Mouse (Mus musculus) left cerebral cortex, postnatal 4 days (tissue): ENCODE measurements around the gene Nova2. TPM values are rescaled to one million over a fixed set of nuclear protein-coding genes. Genes with fewer than 3 reads are reported as not detected.

Experiments used
- DNase-seq: peaks from one replicate; pipeline ENCODE4 v3.0.0-alpha.2; 2022
- intact Hi-C: fragments of 180-260 bp; cut with DNase I; formaldehyde crosslinking; loops from one replicate; pipeline ENCODE4 v1.15.1; 2025
- total RNA-seq, 2 experiments: library from RNA; stranded (reverse); gene quantifications; 2 replicates each; pipeline ENCODE4 v1.2.3; 2021

Gene Nova2
- total RNA-seq, 2 experiments from 2014 or later = 152 to 154 TPM

DNA sequence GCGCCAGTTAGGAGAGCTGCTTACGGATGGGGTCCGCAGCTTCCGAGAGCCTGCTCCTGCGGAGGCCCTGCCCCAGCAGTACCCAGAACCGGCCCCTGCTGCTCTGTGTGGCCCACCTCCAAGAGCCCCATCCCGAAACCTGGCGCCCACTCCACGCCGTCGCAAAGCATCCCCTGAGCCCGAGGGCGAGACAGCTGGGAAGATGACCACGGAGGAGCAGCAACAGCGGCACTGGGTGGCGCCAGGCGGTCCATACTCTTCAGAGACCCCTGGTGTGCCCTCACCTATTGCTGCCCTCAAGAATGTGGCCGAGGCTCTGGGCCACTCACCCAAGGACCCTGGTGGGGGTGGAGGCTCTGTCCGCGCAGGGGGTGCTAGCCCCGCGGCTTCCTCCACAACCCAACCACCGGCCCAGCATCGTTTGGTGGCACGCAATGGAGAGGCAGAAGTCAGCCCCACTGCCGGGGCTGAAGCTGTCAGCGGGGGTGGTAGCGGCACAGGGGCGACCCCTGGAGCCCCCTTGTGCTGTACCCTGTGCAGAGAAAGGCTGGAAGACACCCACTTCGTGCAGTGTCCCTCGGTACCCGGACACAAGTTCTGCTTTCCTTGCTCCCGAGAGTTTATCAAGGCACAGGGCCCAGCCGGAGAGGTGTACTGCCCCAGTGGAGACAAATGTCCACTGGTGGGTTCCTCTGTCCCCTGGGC, 79.9 kb downstream of the Nova2 start:
- intact Hi-C loops = loop anchor here (10.0 kb wide), 1 partner anchor 111 kb away; no protein-coding TSS in a partner anchor
- no peak for DNase-seq

DNA sequence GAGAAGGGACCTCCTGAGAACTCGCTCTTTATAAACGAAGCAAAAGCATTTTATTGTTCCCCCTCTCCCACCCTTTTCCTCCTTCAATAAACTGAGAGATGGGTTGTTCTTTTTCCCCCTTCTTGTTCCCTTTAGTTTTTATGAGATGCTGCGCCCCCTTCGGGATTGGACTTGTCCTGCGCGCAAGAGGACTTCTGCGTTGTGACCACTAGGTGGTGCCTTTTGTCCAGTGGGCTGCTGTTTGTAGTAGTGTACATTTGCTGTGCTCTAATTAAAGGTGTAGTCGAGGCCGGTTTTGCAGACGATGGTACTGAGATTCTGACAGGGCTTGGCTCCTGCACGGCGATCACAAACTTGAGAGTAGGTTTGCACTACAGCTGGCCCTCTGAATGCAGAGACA, 80.8 kb downstream of the Nova2 start:
- DNase-seq = peak; percentile 89
- intact Hi-C loops = loop anchor here (10.0 kb wide), 1 partner anchor 112 kb away; no protein-coding TSS in a partner anchor

GRCm38 (mm10) chr7:19007026-19007977, 81.6 kb downstream of the Nova2 start:
- DNase-seq = no peak
- intact Hi-C loops = loop anchor here (10.0 kb wide), 1 partner anchor 113 kb away; no protein-coding TSS in a partner anchor

- DNase-seq = no peak
- intact Hi-C loops = no loop called here
These were observed 84.9 kb downstream of the Nova2 start for GRCm38 (mm10) chr7:19010581-19010980.

DNA sequence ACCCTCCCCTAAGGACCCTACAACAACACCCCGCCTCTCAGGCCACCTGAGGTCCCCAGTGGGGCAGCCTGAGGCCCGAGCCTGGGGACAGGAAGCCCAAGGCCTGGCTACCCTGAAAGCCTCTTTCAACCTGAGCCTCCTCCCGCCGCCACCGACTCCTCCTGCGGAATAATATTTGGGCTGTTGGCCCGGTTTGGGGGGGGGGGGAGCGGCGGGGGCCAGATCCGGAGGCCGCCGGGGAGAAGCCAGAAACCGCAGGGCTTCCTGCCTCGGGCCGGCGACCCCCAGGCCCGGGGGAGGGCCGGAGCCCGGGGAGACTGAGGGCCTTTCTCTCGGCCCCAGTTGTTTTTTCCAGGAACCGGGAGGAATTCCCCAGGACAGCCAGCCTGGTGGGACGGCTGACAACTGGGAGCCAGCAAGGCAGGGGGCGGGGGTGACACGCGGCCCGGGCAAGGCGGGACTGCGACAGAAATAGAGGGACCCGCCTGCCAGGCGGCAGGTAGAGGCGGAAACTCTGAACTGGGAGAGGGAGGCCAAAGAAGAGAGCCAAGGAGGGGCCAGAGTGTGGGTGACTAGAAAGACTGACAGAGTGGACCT, 86.4 kb downstream of the Nova2 start:
- intact Hi-C loops = no loop called here
- DNase-seq = no peak

DNA sequence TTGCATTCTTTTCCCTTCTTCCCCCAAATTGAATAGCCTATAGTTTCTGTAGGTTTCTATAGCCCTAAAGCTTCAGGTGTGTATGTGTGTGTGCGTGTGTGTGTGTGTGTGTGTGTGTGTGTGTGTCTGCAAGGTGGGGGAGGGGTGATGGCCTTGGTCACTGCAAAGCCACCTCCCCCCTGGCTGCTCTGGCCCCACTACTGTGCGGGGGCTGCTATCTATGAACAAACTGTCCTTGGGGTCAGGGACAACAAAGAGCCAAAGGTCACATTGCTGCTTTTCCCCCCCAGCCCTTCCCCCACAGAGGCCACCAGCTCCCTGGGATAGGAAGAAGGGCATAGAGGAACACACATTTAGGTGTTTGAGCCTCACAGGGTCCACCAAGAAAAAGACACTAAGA, 87.2 kb downstream of the Nova2 start:
- intact Hi-C loops = no loop called here
- no peak for DNase-seq

- DNase-seq = no peak
- intact Hi-C loops = no loop called here
These were observed 88.8 kb downstream of the Nova2 start for GRCm38 (mm10) chr7:19014452-19014851.

Other genes starting within 250 kb of the Nova2 start
- gene Psg20, start 239.7 kb upstream of the Nova2 start, total RNA-seq = not detected
- gene Psg22, start 207.8 kb upstream of the Nova2 start, total RNA-seq = not detected
- not detected for gene Psg19, start 127.4 kb upstream of the Nova2 start, total RNA-seq
- not detected for gene Psg17, start 104.3 kb upstream of the Nova2 start, total RNA-seq
- gene Mill2, start 85.9 kb upstream of the Nova2 start, total RNA-seq = 1 to 10 TPM in 1 of 2 experiments, under 1 TPM in 1; 0.90 to 1.5 TPM
- 10 to 100 TPM; 16.1 to 16.8 TPM for gene Pglyrp1, start 54.6 kb upstream of the Nova2 start, total RNA-seq
- 10 to 100 TPM; 16.0 to 23.3 TPM for gene Ccdc61, start 15.5 kb upstream of the Nova2 start, total RNA-seq
- 1 to 10 TPM; 1.4 to 1.7 TPM for gene Nanos2, start 61.5 kb downstream of the Nova2 start, total RNA-seq
- 10 to 100 TPM; 18.8 to 20.2 TPM for gene Mypop, start 65.4 kb downstream of the Nova2 start, total RNA-seq
- 10 to 100 TPM; 56.9 to 60.8 TPM for gene Irf2bp1, start 78.2 kb downstream of the Nova2 start, total RNA-seq
- not detected for gene Foxa3, start 97.7 kb downstream of the Nova2 start, total RNA-seq
- 10 to 100 TPM; 87.1 to 96.8 TPM for gene Sympk, start 98.5 kb downstream of the Nova2 start, total RNA-seq
- under 1 TPM; 0.30 to 0.46 TPM for gene Rsph6a, start 128.8 kb downstream of the Nova2 start, total RNA-seq
- gene Dmwd, start 150.3 kb downstream of the Nova2 start, total RNA-seq = 100 to 1,000 TPM; 147 to 151 TPM
- gene Dmpk, start 158.0 kb downstream of the Nova2 start, total RNA-seq = 10 to 100 TPM; 45.3 to 46.5 TPM
- 1 to 10 TPM; 2.2 to 3.3 TPM for gene Six5, start 168.7 kb downstream of the Nova2 start, total RNA-seq
- gene Gm4969, start 192.5 kb downstream of the Nova2 start, total RNA-seq = 10 to 100 TPM in 1 of 2 experiments, 1 to 10 TPM in 1; 9.4 to 11.0 TPM
- gene Fbxo46, start 194.0 kb downstream of the Nova2 start, total RNA-seq = 10 to 100 TPM; 17.7 to 18.9 TPM
- gene Qpctl, start 223.4 kb downstream of the Nova2 start, total RNA-seq = 10 to 100 TPM; 17.6 to 19.9 TPM
- 100 to 1,000 TPM; 126 to 130 TPM for gene Snrpd2, start 223.8 kb downstream of the Nova2 start, total RNA-seq
- gene Gipr, start 240.2 kb downstream of the Nova2 start, total RNA-seq = 10 to 100 TPM; 22.7 to 25.8 TPM